Mouse (Mus musculus): ENCODE results near the gene Dll4.

DNA sequence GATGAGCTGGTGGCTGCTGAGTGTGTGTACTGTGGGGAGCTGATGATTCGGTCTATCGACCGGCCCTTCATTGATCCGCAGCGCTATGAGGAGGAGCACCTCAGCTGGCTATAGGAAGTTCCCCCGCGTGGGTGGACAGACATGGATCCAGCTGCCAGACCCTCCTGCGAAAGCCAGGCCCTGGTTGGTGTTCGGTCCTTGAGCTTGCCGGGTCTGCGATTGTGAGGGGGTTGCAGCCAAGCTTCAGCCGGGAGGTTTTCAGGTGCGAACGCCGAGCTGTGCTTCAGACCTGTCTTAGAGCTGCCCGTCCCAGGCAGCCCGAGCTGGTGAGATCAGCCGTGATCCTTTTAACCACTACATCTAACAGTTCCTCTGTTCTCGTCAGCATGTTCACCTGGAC lies 28.1 kb upstream of the Dll4 start:
- TF ChIP-seq TAL1 (IDR thresholded peaks at IDR 0.05; ENCODE audit: low read length) = no peak
- no peak for TF ChIP-seq GATA1 (IDR thresholded peaks at IDR 0.05; ENCODE audit: low read length)
